Mouse (Mus musculus): ENCODE measurements around the gene Armc8.

- TF ChIP-seq POLR2A (IDR thresholded peaks at IDR 0.05; ENCODE audit: borderline replicate concordance, control insufficient read depth, low read depth, low read length) (no peak), CTCF (IDR thresholded peaks at IDR 0.05; ENCODE audit: control insufficient read depth, insufficient read depth, low read length) (no peak)
These were observed 22.4 kb upstream of the Armc8 start for GRCm38 (mm10) chr9:99591144-99591543.

All from bone marrow, adult 2 months (tissue).